Mouse (Mus musculus) left cerebral cortex, adult 2 months (tissue): ENCODE data around the gene Stxbp1. TPM values are rescaled to one million over a fixed set of nuclear protein-coding genes. Genes with fewer than 3 reads are reported as not detected.

Experiments
- DNase-seq, 2 experiments: peaks; one replicate each; pipeline ENCODE4 v3.0.0; 2021 to 2022; ENCODE audit warnings: low spot score in 2 of 2, mixed read lengths in 1 of 2; ENCODE audit errors: extremely low spot score in 1 of 2
- H3K27ac ChIP-seq: fragments of 200-600 bp; 2 replicates; pipeline ENCODE4 v1.8.1; 2022
- H3K4me3 ChIP-seq: fragments of 200-600 bp; 2 replicates; pipeline ENCODE4 v1.8.1; 2022
- CTCF ChIP-seq: fragments of 200-600 bp; IDR thresholded peaks from 2 replicates; pipeline ENCODE4 v1.8.1; 2022; ENCODE audit warnings: antibody characterized with exemption, mild to moderate bottlenecking, moderate library complexity
- intact Hi-C: fragments of 180-260 bp; cut with DNase I; formaldehyde crosslinking; loops from one replicate; pipeline ENCODE4 v1.15.1; 2025
- total RNA-seq, 2 experiments: library from RNA; stranded (reverse); gene quantifications; 2 replicates each; pipeline ENCODE4 v1.2.3; 2021

Stxbp1 gene
- total RNA-seq, 2 experiments from 2014 or later = 947 to 984 TPM

GRCm38 (mm10) chr2:32779131-32779530 lies 67.9 kb downstream of the Stxbp1 start:
- intact Hi-C loops = loop anchor here (1.0 to 5.0 kb wide), 3 partner anchors 78 to 148 kb away; no protein-coding TSS in a partner anchor
- no peak overlapping the region for H3K4me3 ChIP-seq
- TF ChIP-seq CTCF = peak; percentile 80
- H3K27ac ChIP-seq = no peak overlapping the region
- peak; percentile 60 to 67 for DNase-seq

- no peak overlapping the region for H3K4me3 ChIP-seq
- TF ChIP-seq CTCF = no peak
- no peak overlapping the region for H3K27ac ChIP-seq
- intact Hi-C loops = loop anchor here (5.0 kb wide), 2 partner anchors 134 to 149 kb away; no protein-coding TSS in a partner anchor
- no peak for DNase-seq
Observed at GRCm38 (mm10) chr2:32778081-32778480, 69.0 kb downstream of the Stxbp1 start.

- H3K4me3 ChIP-seq = peak overlapping the region; percentile 84
- no peak overlapping the region; the same call in 1 of the 2 replicates for H3K27ac ChIP-seq
- intact Hi-C loops = loop anchor here (5.0 kb wide), 2 partner anchors 136 to 151 kb away; no protein-coding TSS in a partner anchor
- no peak for TF ChIP-seq CTCF
- DNase-seq = no peak
Observed at GRCm38 (mm10) chr2:32776192-32776591, 70.9 kb downstream of the Stxbp1 start.

GRCm38 (mm10) chr2:32775359-32776074 lies 71.5 kb downstream of the Stxbp1 start, which contains the start of the genes Ttc16 and Ptrh1:
Gene Ttc16, minus strand, starts transcription at chr2:32775633.
Gene Ptrh1, plus strand, starts transcription at chr2:32775786.
- peak; percentile 95 to 96 for DNase-seq
- H3K27ac ChIP-seq = peak within 1 kb of the TSS; percentile 90
- intact Hi-C loops = loop anchor here (5.0 kb wide), 2 partner anchors 137 to 152 kb away; no protein-coding TSS in a partner anchor

GRCm38 (mm10) chr2:32772626-32773279 lies 74.3 kb downstream of the Stxbp1 start:
- intact Hi-C loops = no loop called here
- no peak for DNase-seq
- Histone ChIP-seq H3K4me3 (no peak overlapping the region), H3K27ac (no peak overlapping the region)
- no peak for TF ChIP-seq CTCF

More at GRCm38 (mm10) chr2:32775359-32776074, 71.5 kb downstream of the Stxbp1 start, which contains the start of the genes Ttc16 and Ptrh1:
- peak within 1 kb of the TSS; percentile 84 for H3K4me3 ChIP-seq
- TF ChIP-seq CTCF = no peak

GRCm38 (mm10) chr2:32771886-32772285 lies 75.2 kb downstream of the Stxbp1 start:
- no peak for TF ChIP-seq CTCF
- intact Hi-C loops = no loop called here
- Histone ChIP-seq H3K4me3 (no peak overlapping the region), H3K27ac (no peak overlapping the region)
- no peak for DNase-seq

- intact Hi-C loops = no loop called here
- Histone ChIP-seq H3K4me3 (no peak overlapping the region), H3K27ac (no peak overlapping the region)
- no peak for TF ChIP-seq CTCF
- no peak for DNase-seq
Observed at GRCm38 (mm10) chr2:32769327-32770085, 77.5 kb downstream of the Stxbp1 start.

- Histone ChIP-seq H3K4me3 (no peak overlapping the region), H3K27ac (no peak overlapping the region)
- TF ChIP-seq CTCF = no peak
- intact Hi-C loops = no loop called here
- DNase-seq = no peak
Observed at GRCm38 (mm10) chr2:32768661-32769285, 78.3 kb downstream of the Stxbp1 start.

GRCm38 (mm10) chr2:32767241-32767640 lies 79.8 kb downstream of the Stxbp1 start:
- no peak for DNase-seq
- no peak overlapping the region for H3K27ac ChIP-seq
- no peak for TF ChIP-seq CTCF
- no peak overlapping the region for H3K4me3 ChIP-seq
- intact Hi-C loops = no loop called here

GRCm38 (mm10) chr2:32763353-32763752 lies 83.7 kb downstream of the Stxbp1 start:
- TF ChIP-seq CTCF = peak; percentile 36
- intact Hi-C loops = no loop called here
- no peak overlapping the region for H3K27ac ChIP-seq
- no peak overlapping the region for H3K4me3 ChIP-seq
- DNase-seq = no peak

- no peak for DNase-seq
- 0 out of 2 replicates have a peak overlapping the region, but pooled peaks have one; percentile 24 for H3K27ac ChIP-seq
- intact Hi-C loops = no loop called here
- H3K4me3 ChIP-seq = no peak overlapping the region
- TF ChIP-seq CTCF = no peak
Observed at GRCm38 (mm10) chr2:32761859-32762258, 85.2 kb downstream of the Stxbp1 start.
